Mouse (Mus musculus) intestine, embryonic 14.5 days (tissue): ENCODE data around the gene Jpt1. TPM values are rescaled to one million over a fixed set of nuclear protein-coding genes. Genes with fewer than 3 reads are reported as not detected.
A peak's percentile ranks its signal among the peaks of the same experiment; 100 is the strongest.
"Not testable (repeated sequence)": the region's sequence is repeated elsewhere in the genome, so short reads cannot be mapped to it uniquely, and the experiment has no call there.

Source experiments
- ATAC-seq: fragments of 200-750 bp; cut with Nextera tagmentation; replicated peaks from 2 replicates; pipeline ENCODE4 v1.8.0; 2017; ENCODE audit warnings: low read depth, moderate number of reproducible peaks, moderate TSS enrichment, moderate library complexity; ENCODE audit not compliant: low FRiP score, low TSS enrichment
- DNase-seq: peaks from one replicate; pipeline ENCODE4 v3.0.0-alpha.2; 2018; ENCODE audit warnings: low spot score
- H3K27ac ChIP-seq: fragments of 300-500 bp; sonication (generic); 2 replicates; pipeline ENCODE4 v1.5.1; 2014; ENCODE audit warnings: low read depth, mild to moderate bottlenecking, control low read depth
- H3K27me3 ChIP-seq: fragments of 300-500 bp; sonication (generic); replicated peaks from 2 replicates; pipeline ENCODE4 v1.6.1; 2014; ENCODE audit warnings: low read length, control low read depth; ENCODE audit not compliant: control insufficient read depth, insufficient read depth
- H3K36me3 ChIP-seq: fragments of 300-500 bp; sonication (generic); 2 replicates; pipeline ENCODE4 v1.6.1; 2014; ENCODE audit warnings: low read length, control low read depth; ENCODE audit not compliant: control insufficient read depth, insufficient read depth
- H3K4me1 ChIP-seq: fragments of 300-500 bp; sonication (generic); replicated peaks from 2 replicates; pipeline ENCODE4 v1.6.1; 2014; ENCODE audit warnings: low read length, control low read depth, mixed read lengths; ENCODE audit not compliant: control insufficient read depth, insufficient read depth
- H3K4me2 ChIP-seq: fragments of 300-500 bp; sonication (generic); 2 replicates; pipeline ENCODE4 v1.6.1; 2014; ENCODE audit warnings: low read length
- H3K4me3 ChIP-seq: fragments of 300-500 bp; sonication (generic); 2 replicates; pipeline ENCODE4 v1.5.1; 2014; ENCODE audit warnings: low read depth, low read length, control low read depth, mixed read lengths
- H3K9ac ChIP-seq: fragments of 300-500 bp; sonication (generic); 2 replicates; pipeline ENCODE4 v1.6.1; 2014; ENCODE audit warnings: mild to moderate bottlenecking, low read length
- H3K9me3 ChIP-seq: fragments of 300-500 bp; sonication (generic); 2 replicates; pipeline ENCODE4 v1.6.1; 2016; ENCODE audit warnings: low read length, control low read depth; ENCODE audit not compliant: control insufficient read depth
- WGBS: fragments of 180-500 bp; shearing (Covaris S2); extraction: QIAGEN DNeasy Blood & Tissue Kit; methylation state at CpG from one replicate; pipeline ENCODE4 v1.1.7; 2014; 5-methylcytosine and 5-hydroxymethylcytosine counted together
- polyA plus RNA-seq: library from polyadenylated mRNA; unstranded; fragments of >200 nt; fragmentation: Nextera tagmentation; extraction: Ambion mirVana; gene quantifications from 2 replicates; pipeline ENCODE4 v1.2.1, GENCODE M21; 2014

Gene Jpt1
- polyA plus RNA-seq, 1 experiment from 2014 or later, result 573 TPM

- H3K27me3 ChIP-seq, result no peaks in the 10 kb centered on the region
- H3K4me2 ChIP-seq, result no peak overlapping the region
- ATAC-seq (no peak), DNase-seq (no peak)
- peaks cover 5% of the 10 kb centered on the region; the same call in 1 of the 2 replicates for H3K36me3 ChIP-seq
- peaks cover 37% of the 10 kb centered on the region for H3K4me1 ChIP-seq
- no peaks in the 10 kb centered on the region for H3K9me3 ChIP-seq
- H3K27ac ChIP-seq, result no peak overlapping the region
- H3K4me3 ChIP-seq, result no peak overlapping the region
- 77% methylated on average over 2 of the region's 2 CpGs for WGBS
- H3K9ac ChIP-seq, result no peak overlapping the region
Observed at GRCm38 (mm10) chr11:115508061-115508460, 6.1 kb downstream of the Jpt1 start.

DNA sequence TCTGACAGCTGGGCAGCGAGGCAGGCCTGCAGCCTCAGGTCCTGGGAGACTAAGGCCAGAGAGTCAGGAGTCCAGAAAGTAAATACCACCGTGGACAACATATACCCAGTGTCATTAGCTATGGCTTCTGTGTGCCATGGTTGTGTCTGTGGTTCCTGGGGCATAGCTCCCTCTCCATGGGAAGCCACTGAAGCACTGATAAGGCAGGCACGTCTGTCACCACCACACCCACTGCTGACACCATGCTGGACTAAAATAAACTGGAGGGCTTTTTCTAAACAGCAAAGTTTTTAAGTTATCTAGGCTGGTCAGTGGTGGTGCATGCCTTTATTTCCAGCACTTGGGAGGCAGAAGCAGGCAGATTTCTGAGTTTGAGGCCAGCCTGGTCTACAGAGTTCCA lies 7.6 kb downstream of the Jpt1 start:
- H3K4me1 ChIP-seq, result peaks cover 22% of the 10 kb centered on the region
- no peak overlapping the region for H3K27ac ChIP-seq
- no peak overlapping the region for H3K9ac ChIP-seq
- no peaks in the 10 kb centered on the region for H3K9me3 ChIP-seq
- no peak for DNase-seq
- peaks cover 18% of the 10 kb centered on the region for H3K36me3 ChIP-seq
- WGBS, result 73% methylated on average over 3 of the region's 3 CpGs
- H3K27me3 ChIP-seq, result no peaks in the 10 kb centered on the region
- no peak overlapping the region for H3K4me3 ChIP-seq
- no peak for ATAC-seq
- no peak overlapping the region for H3K4me2 ChIP-seq

DNA sequence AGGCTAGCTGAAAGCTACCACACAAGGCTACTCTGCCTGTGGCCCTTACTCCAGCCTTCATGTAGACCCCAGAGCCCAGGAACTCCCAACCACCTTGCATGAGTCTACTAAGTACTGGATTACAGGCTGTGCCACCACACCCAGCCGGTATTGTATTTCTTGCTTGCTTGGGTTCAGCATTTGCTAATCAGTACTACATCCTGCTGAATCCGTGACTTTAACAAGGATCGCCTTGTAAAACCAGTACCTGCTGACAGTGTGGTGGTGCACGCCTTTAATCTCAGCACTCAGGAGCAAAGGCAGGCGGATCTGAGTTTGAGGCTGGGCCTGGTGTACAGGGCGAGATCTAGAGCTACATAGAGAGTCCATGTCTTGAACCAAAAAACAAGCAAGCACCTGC lies 11.6 kb downstream of the Jpt1 start:
- DNase-seq, result no peak

GRCm38 (mm10) chr11:115496559-115496958 lies 17.6 kb downstream of the Jpt1 start:
- not testable (repeated sequence) for H3K27ac ChIP-seq, H3K27me3 ChIP-seq, H3K4me2 ChIP-seq, H3K4me3 ChIP-seq, ATAC-seq, H3K9ac ChIP-seq, H3K9me3 ChIP-seq, H3K4me1 ChIP-seq, DNase-seq
- peaks cover 49% of the 10 kb centered on the region for H3K36me3 ChIP-seq
- WGBS, result 92% methylated on average over 9 of the region's 9 CpGs

More for the DNA sequence above, 11.6 kb downstream of the Jpt1 start:
- no peaks in the 10 kb centered on the region for H3K4me1 ChIP-seq
- 96% methylated on average over 6 of the region's 6 CpGs for WGBS
- H3K4me2 ChIP-seq, result no peak overlapping the region
- no peak overlapping the region for H3K27ac ChIP-seq
- ATAC-seq, result no peak
- no peak overlapping the region for H3K9ac ChIP-seq
- no peaks in the 10 kb centered on the region for H3K27me3 ChIP-seq
- no peak overlapping the region for H3K4me3 ChIP-seq
- H3K9me3 ChIP-seq, result no peaks in the 10 kb centered on the region
- H3K36me3 ChIP-seq, result peaks cover 57% of the 10 kb centered on the region

DNA sequence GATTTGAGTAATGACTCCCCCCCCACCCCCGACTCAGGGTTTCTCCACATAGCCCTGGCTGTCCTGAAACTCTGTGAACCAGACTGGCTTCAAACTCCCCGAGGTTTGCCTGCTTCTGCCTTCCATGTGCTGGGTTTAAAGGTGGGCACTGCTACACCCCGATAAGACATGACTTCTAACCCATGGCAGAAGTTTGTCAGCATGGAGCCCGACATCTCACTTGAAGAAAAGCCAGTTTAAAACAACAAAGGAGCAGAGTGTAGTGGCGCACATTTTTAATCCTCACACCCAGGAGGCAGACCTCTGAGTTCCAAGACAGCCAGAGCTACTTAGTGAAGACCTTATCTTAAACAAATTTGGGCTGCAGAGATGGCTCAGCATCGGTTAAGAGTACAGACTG lies 21.8 kb downstream of the Jpt1 start:
- H3K27ac ChIP-seq, result no peak overlapping the region

DNA sequence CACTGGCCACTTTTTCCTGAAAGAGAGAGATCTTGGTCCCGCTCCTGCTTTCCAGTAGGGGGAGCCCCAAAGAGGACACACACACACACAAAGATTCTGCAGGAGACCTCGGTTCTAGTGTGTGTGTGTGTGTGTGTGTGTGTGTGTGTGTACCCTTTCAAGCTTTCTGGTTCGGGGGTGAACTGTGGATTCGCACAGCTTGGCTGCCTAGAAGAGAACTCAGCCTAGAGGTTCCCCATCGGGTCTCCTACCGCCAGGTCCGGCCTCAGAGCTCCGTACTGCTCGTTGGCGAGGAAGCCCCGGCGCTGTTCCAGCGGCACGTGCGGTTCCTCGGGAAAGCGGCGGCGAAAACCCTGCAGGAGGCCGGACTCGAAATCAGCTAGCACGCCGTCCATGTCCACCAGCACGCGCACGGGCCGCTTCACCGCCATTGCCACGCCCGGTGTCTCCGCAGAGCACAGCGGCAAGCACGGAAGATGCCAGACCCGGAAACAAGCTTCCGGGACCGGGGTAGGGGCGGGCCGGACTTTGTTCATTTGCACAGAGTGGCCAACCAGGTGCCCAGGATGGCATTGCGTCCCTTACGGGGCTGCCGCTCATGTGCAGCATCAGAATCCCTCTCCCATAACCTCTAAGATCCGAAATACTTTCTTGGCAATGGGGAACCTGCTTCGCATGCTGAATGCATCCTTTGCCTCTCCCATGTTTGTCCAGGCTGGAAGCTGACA lies 22.7 kb downstream of the Jpt1 start, which contains the start of gene Nt5c:
Gene Nt5c (minus strand): TSS at position 507 of the 728 bp plus-strand sequence.
- Histone ChIP-seq H3K36me3 (peaks cover 11% of the 10 kb centered on the region), H3K4me1 (peaks cover 3% of the 10 kb centered on the region; the same call in 1 of the 2 replicates), H3K27me3 (no peaks in the 10 kb centered on the region), H3K27ac (peak within 1 kb of the TSS; percentile 86), H3K4me2 (peak within 1 kb of the TSS; percentile 88), H3K9me3 (no peaks in the 10 kb centered on the region), H3K9ac (peak within 1 kb of the TSS; percentile 69), H3K4me3 (peak within 1 kb of the TSS; percentile 72)
- WGBS, result under 1% methylated on average over 43 of the region's 43 CpGs
- ATAC-seq (peak; percentile 89), DNase-seq (peak; percentile 90)

More for the DNA sequence above, 21.8 kb downstream of the Jpt1 start:
- DNase-seq (no peak), ATAC-seq (no peak)
- Histone ChIP-seq H3K27me3 (no peaks in the 10 kb centered on the region), H3K4me1 (peaks cover 3% of the 10 kb centered on the region; the same call in 1 of the 2 replicates), H3K36me3 (peaks cover 18% of the 10 kb centered on the region), H3K4me2 (peak overlapping the region; percentile 88), H3K9me3 (no peaks in the 10 kb centered on the region), H3K4me3 (peak overlapping the region; percentile 72; the same call in 1 of the 2 replicates), H3K9ac (no peak overlapping the region; the same call in 1 of the 2 replicates)
- WGBS, result 37% methylated on average over 6 of the region's 6 CpGs

GRCm38 (mm10) chr11:115490441-115491355 lies 23.5 kb downstream of the Jpt1 start:
- ATAC-seq (peak; percentile 34), DNase-seq (no peak)
- H3K4me3 ChIP-seq, result peak overlapping the region; percentile 72
- WGBS, result 25% methylated on average over 25 of the region's 25 CpGs
- H3K27ac ChIP-seq, result peak overlapping the region; percentile 86
- H3K36me3 ChIP-seq, result peaks cover 11% of the 10 kb centered on the region
- no peaks in the 10 kb centered on the region for H3K27me3 ChIP-seq
- H3K9ac ChIP-seq, result peak overlapping the region; percentile 69
- H3K4me1 ChIP-seq, result peaks cover 3% of the 10 kb centered on the region; the same call in 1 of the 2 replicates
- H3K4me2 ChIP-seq, result peak overlapping the region; percentile 88
- H3K9me3 ChIP-seq, result no peaks in the 10 kb centered on the region

DNA sequence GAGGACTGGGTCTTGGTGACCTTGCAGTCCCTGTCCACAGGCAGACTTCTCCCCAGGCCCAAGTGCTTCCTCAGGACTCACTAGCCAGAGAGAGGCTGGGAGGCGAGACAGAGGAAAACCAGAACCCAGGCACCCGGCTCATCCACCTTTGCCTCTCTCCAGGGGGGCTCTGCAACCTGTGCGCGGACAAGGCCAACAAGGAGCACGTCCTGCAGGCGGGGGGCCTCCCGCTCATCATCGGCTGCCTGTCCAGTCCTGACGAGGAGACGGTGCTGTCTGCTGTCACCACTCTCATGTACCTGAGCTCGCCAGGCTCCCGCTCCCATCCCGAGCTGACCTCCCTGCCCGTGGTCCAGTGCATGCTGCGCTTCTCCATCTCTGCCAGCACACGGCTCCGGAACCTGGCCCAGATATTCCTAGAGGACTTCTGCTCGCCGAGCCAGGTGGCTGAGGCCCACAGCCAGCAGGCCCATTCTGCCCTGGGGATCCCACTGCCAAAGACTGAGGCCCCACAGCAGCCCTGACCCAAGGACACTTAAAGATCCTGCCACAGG lies 25.6 kb downstream of the Jpt1 start:
- peaks cover 3% of the 10 kb centered on the region; the same call in 1 of the 2 replicates for H3K4me1 ChIP-seq
- ATAC-seq (no peak), DNase-seq (no peak)
- H3K4me2 ChIP-seq, result no peak overlapping the region
- no peak overlapping the region for H3K4me3 ChIP-seq
- no peak overlapping the region for H3K9ac ChIP-seq
- H3K9me3 ChIP-seq, result no peaks in the 10 kb centered on the region
- WGBS, result 87% methylated on average over 19 of the region's 19 CpGs
- no peak overlapping the region for H3K27ac ChIP-seq
- H3K36me3 ChIP-seq, result peaks cover 11% of the 10 kb centered on the region
- H3K27me3 ChIP-seq, result no peaks in the 10 kb centered on the region
